Mouse (Mus musculus) monocyte, adult 2 months (primary cell): ENCODE data around the gene Igsf23.
"Not testable (repeated sequence)": the region's sequence is repeated elsewhere in the genome, so short reads cannot be mapped to it uniquely, and the experiment has no call there.

Experiments
- DNase-seq, 2 experiments: peaks; one replicate each; pipeline ENCODE4 v3.0.0; 2022; ENCODE audit warnings: low spot score in 2 of 2, low read depth in 1 of 2

The Igsf23 gene

DNA sequence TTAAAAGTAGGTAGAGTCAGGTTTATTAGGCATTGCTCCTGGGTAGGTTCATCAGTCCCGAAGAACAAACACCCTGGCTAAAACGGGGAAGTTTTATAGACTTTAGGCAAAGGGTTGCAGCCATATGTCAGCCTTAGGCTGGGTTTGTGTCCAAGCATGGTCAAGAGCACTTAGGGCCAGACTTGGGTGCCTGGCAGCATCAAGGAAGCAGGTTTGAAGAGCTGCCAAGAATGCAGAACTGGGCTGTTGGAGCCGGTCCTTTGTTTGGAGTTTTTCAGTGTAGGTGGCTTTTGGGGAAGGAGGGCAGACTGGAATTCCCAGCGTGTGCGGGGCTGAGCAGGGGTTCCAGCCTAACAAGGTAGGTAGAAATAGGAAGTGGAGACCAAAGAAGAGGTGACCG, 14.6 kb downstream of the Igsf23 start:
- DNase-seq = no peak

DNA sequence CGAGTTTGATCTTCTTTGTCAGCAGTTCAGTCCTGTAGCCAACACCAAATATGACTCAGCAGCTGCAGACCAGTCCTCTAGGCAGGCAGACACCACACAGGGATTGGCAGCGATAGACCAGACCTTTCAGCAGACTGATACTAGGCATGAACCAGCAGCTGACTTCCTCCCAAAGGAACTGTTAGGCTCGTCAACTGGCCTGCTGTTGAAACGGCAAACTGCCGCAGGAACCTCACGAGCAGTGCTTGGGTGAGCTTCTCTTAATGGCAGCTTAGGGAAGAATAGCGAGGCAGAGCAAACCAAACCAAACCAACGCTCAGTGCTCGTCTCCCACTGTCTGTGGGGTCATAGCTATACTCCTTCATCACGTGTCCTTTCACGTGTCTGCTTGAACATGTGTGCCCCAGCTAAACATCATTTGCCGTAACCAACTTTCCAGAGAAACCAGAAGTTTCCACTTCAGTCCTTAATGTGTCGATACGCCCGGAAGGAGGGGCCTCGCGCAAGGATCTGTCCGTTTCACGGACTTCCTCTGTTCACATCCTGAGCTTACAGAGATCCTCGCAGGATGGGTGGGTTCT, 15.3 kb downstream of the Igsf23 start:
- DNase-seq = peak in 1 of 2 experiments; percentile 31

GRCm38 (mm10) chr7:19932877-19933809, 17.4 kb downstream of the Igsf23 start:
- DNase-seq = peak in 1 of 2 experiments; percentile 38

DNA sequence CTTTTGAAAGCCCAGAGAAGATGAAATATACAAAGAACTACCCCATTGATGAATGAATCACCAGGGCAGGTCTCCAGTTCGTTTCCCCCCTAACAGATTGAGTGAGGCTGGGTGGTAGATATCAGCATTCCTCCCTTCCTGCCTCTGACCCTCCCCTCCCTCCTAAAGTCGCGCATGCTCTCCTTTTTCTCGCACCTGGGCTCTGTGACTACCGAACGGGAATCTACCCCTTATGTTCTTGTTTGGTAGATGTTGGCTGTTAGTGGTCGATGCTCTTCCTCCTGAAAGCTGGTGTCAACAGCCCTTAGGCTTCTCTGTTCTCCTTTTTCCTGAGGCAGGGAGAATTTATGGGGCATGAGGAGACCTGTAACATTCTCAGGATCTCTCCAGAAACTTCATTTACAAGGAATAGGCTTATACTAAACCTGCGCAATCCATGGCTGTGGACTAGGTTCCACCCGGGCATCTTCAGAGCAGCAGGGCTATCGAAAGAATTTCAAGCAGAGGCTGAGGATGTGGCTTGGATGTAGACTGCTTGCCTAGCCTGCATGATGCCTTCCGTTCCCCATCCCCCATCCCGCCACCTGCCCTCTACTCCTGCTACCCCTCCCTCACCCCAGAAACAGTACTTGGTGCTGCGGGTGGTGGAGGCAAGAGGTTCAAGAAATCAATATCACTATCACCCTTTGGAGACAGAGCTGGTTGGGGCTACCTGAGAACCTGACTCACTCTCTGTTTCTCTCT, 18.3 kb downstream of the Igsf23 start:
- DNase-seq = no peak

- not testable (repeated sequence) for DNase-seq
These were observed 20.1 kb downstream of the Igsf23 start for GRCm38 (mm10) chr7:19930481-19930880.

- no peak for DNase-seq
These were observed 22.1 kb downstream of the Igsf23 start for GRCm38 (mm10) chr7:19928486-19928885.

- DNase-seq = no peak
These were observed 23.6 kb downstream of the Igsf23 start for GRCm38 (mm10) chr7:19926849-19927480.

- no peak for DNase-seq
These were observed 25.2 kb downstream of the Igsf23 start for GRCm38 (mm10) chr7:19925376-19925775.

- DNase-seq = no peak
These were observed 26.8 kb downstream of the Igsf23 start for GRCm38 (mm10) chr7:19923797-19924196.

DNA sequence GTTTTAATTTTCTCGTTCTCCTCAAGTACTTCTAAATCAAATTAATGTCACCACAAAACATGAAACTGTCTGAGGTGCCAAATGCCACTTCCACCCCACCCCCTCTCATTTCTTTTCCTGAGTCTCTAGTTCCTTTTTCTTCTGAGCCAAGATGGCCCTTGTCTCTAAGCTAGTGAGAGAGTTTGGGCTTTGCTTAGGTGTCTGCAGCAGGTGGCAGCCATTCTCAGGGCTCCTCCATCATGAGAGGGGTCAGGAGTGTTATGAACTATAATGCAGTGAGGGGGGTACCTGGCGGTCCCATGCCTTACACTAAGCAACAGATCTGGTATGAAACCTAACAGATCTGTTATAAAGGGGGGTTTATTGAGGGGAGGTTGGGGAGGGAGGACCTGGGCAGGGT, 27.2 kb downstream of the Igsf23 start:
- DNase-seq = no peak

DNA sequence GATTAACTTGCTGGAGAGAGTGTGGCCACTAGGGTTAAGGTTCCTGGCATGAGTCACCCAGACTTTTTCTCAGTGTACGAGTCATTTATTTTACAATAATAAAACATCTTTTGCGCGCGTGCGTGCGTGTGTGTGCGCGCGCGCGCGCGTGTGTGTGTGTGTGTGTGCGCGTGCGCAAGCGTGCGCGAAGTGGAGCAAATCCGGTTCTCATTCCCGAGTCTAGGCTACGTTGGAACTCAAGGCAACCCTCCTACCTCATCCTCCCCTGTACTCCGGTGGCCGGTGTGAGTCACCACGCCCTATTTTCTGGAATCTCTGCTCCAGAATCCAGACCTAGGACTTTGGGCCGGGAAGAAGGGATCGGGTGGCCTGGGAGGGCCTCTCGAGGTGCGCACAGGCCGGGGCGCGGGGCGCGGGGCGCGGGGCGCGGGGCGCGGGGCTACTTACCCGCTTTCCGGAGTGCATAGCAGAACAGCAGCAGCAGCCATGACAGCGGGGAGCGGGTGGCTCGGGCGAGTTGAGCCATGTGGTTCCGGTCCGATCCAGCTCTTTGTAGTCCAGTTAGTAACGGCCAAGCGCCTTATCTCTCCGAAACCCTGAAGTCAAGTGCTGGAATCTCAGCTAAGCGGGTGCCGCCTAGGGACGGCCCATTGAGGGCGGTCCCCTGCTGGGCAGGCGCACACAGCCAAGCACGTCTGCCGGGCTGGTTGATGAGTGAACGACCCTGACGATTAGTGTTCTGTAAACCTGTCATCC, 29.9 kb downstream of the Igsf23 start, which contains the start of gene Pvr:
TSS of gene Pvr (minus strand) at position 655 of the 756 bp plus-strand sequence.
- DNase-seq = peak in 1 of 2 experiments; percentile 27

- no peak for DNase-seq
These were observed 30.4 kb downstream of the Igsf23 start for GRCm38 (mm10) chr7:19920166-19920505.

DNA sequence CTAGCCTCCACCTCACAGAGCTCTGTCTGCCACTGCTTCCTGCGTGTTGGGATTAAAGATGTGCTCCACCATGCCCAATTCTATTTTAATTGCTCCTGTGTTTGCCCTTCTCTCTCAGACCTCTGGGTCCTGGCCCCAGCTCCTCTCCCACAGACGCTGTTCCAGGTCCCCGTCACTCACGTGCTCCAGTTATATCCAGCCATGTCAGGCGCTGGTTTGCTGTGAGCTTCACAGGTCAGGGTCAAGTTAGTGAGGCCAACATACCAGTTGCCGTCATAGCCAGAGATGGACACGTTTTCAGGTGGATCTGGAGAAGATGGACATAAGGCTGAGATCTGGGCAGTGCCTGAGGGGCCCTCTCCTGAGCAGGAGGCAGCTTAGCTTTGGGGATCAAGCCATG, 36.0 kb downstream of the Igsf23 start:
- no peak for DNase-seq

DNA sequence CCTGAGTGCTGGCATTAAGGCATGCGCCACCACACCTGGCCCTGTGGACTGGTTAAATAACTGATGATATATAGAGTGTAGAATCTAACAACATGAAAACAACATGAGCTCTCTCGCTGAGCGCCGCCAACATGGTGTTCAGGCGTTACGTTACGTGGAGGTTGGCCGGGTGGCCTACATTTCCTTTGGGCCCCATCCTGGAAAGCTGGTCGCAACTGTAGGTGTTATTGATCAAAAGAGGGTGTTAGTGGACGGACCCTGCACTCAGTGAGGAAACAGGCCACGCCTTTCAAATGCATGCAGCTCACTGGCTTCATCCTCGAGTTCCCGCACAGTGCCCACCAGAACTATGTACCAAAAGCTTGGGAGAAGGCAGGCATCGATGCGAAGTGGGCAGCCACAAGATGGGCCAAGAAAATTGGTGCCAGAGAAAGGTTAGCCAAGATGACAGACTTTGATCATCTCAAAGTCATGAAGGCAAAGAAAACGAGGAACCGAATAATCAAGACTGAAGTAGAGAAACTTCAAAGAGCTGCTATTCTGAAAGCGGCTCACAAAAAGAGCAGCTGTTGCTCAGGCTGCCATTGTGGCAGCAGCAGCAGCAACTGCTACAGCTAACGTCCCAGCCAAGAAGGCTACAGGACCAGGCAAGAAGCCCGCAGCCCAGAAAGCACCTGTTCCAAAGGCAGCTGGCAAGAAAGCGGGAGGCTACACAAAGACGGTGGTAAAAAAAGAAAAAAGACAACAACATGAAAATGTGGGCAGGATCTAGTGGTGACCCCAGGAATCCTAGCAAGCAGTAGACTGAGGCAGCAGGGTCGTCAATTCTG, 38.6 kb downstream of the Igsf23 start:
- DNase-seq = no peak

GRCm38 (mm10) chr7:19911292-19911658, 39.3 kb downstream of the Igsf23 start:
- no peak for DNase-seq

- peak in 1 of 2 experiments; percentile 62 for DNase-seq
These were observed 39.9 kb downstream of the Igsf23 start for GRCm38 (mm10) chr7:19910421-19911291.

DNA sequence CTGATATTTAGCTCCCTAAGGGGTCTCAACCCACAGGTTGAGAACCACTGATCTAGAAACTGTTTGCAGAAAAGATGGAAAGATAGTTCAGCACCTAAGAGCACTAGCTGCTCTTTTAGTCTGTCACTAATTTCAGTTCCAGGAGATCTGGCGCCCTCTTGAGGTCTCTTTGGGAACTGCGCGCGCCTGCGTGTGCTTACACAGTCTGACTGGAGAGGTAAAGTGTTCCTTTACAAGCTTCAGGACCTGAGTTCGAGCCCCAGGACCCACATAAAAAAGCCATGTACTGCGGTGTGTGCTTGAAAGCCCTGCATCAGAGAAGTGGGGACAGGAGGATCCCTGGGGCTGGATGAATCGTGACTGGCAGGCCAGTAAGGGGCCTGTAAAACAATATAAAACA, 60.7 kb downstream of the Igsf23 start:
- peak; percentile 31 to 66 for DNase-seq

GRCm38 (mm10) chr7:19887849-19888248, 62.7 kb downstream of the Igsf23 start, which contains the start of gene Ceacam19:
Gene Ceacam19, minus strand, starts transcription at chr7:19887965.
- no peak for DNase-seq
